Mouse (Mus musculus) embryonic fibroblast, embryonic 13.5 days (primary cell): ENCODE results near the gene Polr3b.
A peak's percentile ranks its signal among the peaks of the same experiment; 100 is the strongest.

Experiments used
- CTCF ChIP-seq: IDR thresholded peaks from 2 replicates; pipeline ENCODE4 v1.5.1; 2011; ENCODE audit warnings: mild to moderate bottlenecking, control low read depth, low read length, moderate library complexity, borderline replicate concordance; ENCODE audit not compliant: insufficient read depth
- POLR2A ChIP-seq: IDR thresholded peaks from 2 replicates; pipeline ENCODE4 v1.6.1; 2011; ENCODE audit warnings: low read depth, mild to moderate bottlenecking, control low read depth, low read length, moderate library complexity

GRCm38 (mm10) chr10:84621826-84622790 lies at the start of gene Polr3b:
- no peak for TF ChIP-seq CTCF
- peak; percentile 86 for TF ChIP-seq POLR2A
